Mouse (Mus musculus): Measurements from ENCODE around the gene AF366264.
A peak's percentile ranks its signal among the peaks of the same experiment; 100 is the strongest.

DNA sequence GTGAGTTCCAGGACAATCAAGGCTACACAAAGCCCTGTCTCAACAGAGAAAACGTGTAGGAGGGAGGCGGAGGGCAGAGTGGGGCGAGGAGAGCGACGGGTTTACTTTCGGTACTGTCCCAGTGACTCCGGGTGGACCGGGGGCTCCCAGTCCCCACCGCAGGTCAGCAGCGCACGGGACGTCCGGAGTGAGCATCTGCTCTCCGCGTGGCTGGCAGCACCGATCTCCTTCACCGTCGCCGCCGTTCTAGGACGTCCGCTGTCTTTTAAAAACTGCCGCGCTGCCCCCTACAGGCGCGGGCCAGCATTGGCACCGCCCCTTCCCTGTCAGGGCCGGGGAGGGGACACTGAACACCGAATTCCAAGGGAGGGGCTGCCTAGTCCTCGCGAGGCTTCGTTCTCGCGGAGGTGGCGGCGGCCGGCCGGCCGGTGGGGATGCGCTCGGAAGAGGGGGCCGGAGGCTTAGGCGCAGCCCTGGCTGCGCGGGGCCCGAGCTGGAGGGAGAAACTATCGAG lies 52.9 kb downstream of the AF366264 start, which contains the start of gene Upf3a:
- TF ChIP-seq CTCF (IDR thresholded peaks at IDR 0.05; ENCODE audit: low read depth, low read length) = peak; percentile 42; the same call in 1 of the 2 replicates
- no peak for TF ChIP-seq GATA1 (IDR thresholded peaks at IDR 0.05; ENCODE audit: borderline replicate concordance, low read length)
- 0 out of 2 replicates have a peak, but pooled peaks have one; percentile 47 for TF ChIP-seq POLR2AphosphoS5 (IDR thresholded peaks at IDR 0.05; ENCODE audit: insufficient replicate concordance, low read depth, low read length)

All from G1E (cell line).